Mouse (Mus musculus) limb, embryonic 15.5 days (tissue): Measurements from ENCODE around the gene Rhoc. TPM values are rescaled to one million over a fixed set of nuclear protein-coding genes. Genes with fewer than 3 reads are reported as not detected.
A peak's percentile ranks its signal among the peaks of the same experiment; 100 is the strongest.

Experiments
- ATAC-seq: fragments of 200-750 bp; cut with Nextera tagmentation; 2 replicates; pipeline ENCODE4 v1.8.0; 2017; ENCODE audit warnings: low read depth, moderate TSS enrichment; ENCODE audit not compliant: insufficient number of reproducible peaks, low FRiP score, low TSS enrichment
- H3K27ac ChIP-seq: fragments of 300-500 bp; sonication (generic); 2 replicates; pipeline ENCODE4 v1.5.1; 2015; ENCODE audit warnings: moderate library complexity, mild to moderate bottlenecking, inconsistent platforms
- H3K27me3 ChIP-seq: fragments of 300-500 bp; sonication (generic); 2 replicates; pipeline ENCODE4 v1.6.1; 2015; ENCODE audit warnings: inconsistent platforms
- H3K36me3 ChIP-seq: fragments of 300-500 bp; sonication (generic); 2 replicates; pipeline ENCODE4 v1.6.1; 2015; ENCODE audit warnings: inconsistent platforms
- H3K4me1 ChIP-seq: fragments of 300-500 bp; sonication (generic); 2 replicates; pipeline ENCODE4 v1.6.1; 2015; ENCODE audit warnings: inconsistent platforms
- H3K4me2 ChIP-seq: fragments of 300-500 bp; sonication (generic); 2 replicates; pipeline ENCODE4 v1.6.1; 2015; ENCODE audit warnings: mild to moderate bottlenecking, inconsistent platforms
- H3K4me3 ChIP-seq: fragments of 300-500 bp; sonication (generic); 2 replicates; pipeline ENCODE4 v1.5.1; 2015; ENCODE audit warnings: mild to moderate bottlenecking, inconsistent platforms
- H3K9ac ChIP-seq: fragments of 300-500 bp; sonication (generic); 2 replicates; pipeline ENCODE4 v1.6.1; 2015; ENCODE audit warnings: inconsistent platforms
- H3K9me3 ChIP-seq: fragments of 300-500 bp; sonication (generic); 2 replicates; pipeline ENCODE4 v1.6.1; 2016; ENCODE audit warnings: inconsistent platforms
- WGBS: fragments of 180-500 bp; shearing (Covaris S2); methylation state at CpG from one replicate; pipeline ENCODE4 v1.1.7; 2015; 5-methylcytosine and 5-hydroxymethylcytosine counted together
- polyA plus RNA-seq: library from polyadenylated mRNA; unstranded; fragments of >200 nt; fragmentation: Nextera tagmentation; extraction: Ambion mirVana; gene quantifications from 2 replicates; pipeline ENCODE4 v1.2.1, GENCODE M21; 2015

The Rhoc gene
- polyA plus RNA-seq, 1 experiment from 2014 or later: 193 TPM

DNA sequence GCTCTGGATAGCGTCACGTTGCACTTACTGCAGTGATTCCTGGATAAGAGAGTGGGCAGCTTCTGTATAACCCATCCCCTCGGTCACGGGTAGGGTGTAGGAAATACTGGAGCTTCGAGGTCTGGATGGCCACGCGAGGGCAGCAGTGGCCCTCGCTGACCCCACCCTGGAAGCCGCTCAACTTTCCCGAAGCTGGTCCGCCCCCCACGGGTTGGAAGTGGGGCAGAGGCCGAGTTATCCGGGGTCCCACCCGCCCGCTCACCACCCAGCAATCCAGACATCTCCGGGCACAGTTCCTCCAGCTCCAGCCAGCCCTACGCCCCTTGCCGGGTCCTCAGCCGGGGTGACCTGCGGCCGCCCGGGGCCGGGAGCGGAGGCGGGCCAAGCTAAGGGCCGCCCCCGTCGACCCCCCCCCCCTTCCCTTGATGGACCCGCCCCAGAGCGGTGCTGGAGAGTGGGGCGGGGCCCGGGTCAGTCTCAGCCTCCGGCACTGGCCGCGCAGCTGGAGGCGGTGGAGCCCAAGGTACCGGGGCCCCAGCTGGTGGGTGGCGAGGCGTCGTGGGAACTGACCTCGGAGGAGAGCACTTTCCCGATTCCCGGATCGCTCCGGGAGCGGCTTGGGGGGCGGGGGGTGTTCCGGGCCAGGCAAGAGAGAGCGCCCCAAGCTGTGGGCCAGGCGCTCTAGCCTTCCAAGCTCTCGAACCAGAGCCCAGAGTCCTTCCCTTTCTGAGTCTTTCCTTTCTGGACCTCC lies 561 bp downstream of the Rhoc start:
- ATAC-seq: peak; percentile 88
- peak overlapping the region; percentile 72 for H3K4me2 ChIP-seq
- WGBS: under 1% methylated on average over 48 of the region's 52 CpGs

DNA sequence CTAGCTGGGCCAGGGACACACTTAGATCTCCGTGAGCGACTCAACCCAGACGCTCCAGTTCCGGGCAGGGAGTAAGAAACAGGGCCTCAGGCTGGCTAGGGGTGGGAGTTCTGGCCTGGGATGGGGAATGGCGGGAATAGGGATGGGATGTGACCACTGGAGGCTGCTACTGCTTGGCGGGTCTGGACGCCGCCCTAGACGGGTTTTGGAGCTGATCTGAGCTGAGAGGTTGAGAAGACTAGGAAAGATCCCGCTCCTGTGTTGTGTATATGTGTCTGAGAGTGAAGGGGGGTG lies 1.1 kb downstream of the Rhoc start:
- Histone ChIP-seq H3K4me2 (peak overlapping the region; percentile 72), H3K36me3 (peaks cover 12% of the 10 kb centered on the region), H3K9ac (peak overlapping the region; percentile 64), H3K4me1 (peaks cover 50% of the 10 kb centered on the region), H3K4me3 (peak overlapping the region; percentile 75), H3K27me3 (peaks cover 8% of the 10 kb centered on the region), H3K9me3 (no peaks in the 10 kb centered on the region), H3K27ac (peak overlapping the region; percentile 89)
- ATAC-seq: 0 out of 2 replicates have a peak, but pooled peaks have one; percentile 1
- WGBS: 1% methylated on average over 10 of the region's 10 CpGs

More for the DNA sequence above, 561 bp downstream of the Rhoc start:
- Histone ChIP-seq H3K4me3 (peak overlapping the region; percentile 75), H3K9ac (peak overlapping the region; percentile 64), H3K4me1 (peaks cover 45% of the 10 kb centered on the region), H3K27ac (peak overlapping the region; percentile 89), H3K36me3 (peaks cover 12% of the 10 kb centered on the region), H3K9me3 (no peaks in the 10 kb centered on the region), H3K27me3 (peaks cover 13% of the 10 kb centered on the region)

DNA sequence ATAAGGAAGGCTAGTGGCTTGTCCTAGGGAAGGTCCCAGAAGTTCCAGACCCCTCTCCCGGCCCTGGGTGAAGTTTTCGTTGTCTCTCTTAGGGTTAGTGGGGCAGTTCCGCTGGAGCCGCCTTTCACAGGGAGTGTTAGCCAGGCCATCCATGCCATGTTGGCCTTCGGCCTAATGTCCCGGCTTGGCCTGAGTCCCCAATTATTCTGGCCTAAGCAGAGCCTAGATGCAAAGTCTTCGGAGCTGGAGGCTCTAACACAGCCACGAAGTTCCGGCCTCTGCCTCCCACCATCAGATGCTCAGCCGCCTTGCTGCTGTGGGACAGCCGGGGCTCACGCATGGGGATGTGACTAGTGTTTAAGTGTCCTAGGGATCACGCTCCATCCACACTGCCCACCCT lies 1.6 kb downstream of the Rhoc start:
- peak overlapping the region; percentile 89 for H3K27ac ChIP-seq
- H3K36me3 ChIP-seq: peaks cover 12% of the 10 kb centered on the region
- H3K9ac ChIP-seq: peak overlapping the region; percentile 64
- H3K9me3 ChIP-seq: no peaks in the 10 kb centered on the region
- peak overlapping the region; percentile 72 for H3K4me2 ChIP-seq
- 20% methylated on average over 13 of the region's 13 CpGs for WGBS
- H3K4me1 ChIP-seq: peaks cover 56% of the 10 kb centered on the region
- H3K4me3 ChIP-seq: peak overlapping the region; percentile 75
- peaks cover 6% of the 10 kb centered on the region for H3K27me3 ChIP-seq
- no peak for ATAC-seq

DNA sequence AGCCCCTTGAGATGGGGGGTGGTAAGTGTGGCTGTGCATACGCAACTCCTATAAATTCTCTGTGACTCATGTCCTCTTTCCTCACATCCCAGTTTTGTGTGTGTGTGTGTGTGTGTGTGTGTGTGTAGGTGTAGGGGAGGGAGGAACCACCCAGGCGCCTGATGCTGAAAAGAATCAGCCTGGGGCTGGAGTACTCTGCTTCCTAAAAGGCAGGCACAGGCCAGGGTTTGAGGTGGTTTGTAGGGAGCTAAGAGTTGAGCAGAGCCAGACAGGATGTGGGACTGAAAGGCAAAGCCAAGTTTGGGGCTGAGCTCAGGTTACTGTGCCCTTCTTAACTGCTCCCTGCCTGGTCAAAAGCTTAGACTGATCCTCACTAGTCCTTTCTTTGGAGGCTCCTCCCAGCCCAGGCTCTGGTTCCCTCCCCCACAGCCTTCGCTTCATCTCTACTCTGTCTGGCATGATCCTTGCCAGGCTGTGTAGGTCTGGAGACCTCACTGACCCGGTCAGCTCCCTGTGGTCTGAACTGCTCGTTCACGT lies 2.3 kb downstream of the Rhoc start:
- ATAC-seq: peak; percentile 36
- WGBS: 5% methylated on average over 6 of the region's 6 CpGs
- H3K4me3 ChIP-seq: peak overlapping the region; percentile 75
- peak overlapping the region; percentile 64 for H3K9ac ChIP-seq
- no peaks in the 10 kb centered on the region for H3K9me3 ChIP-seq
- H3K4me1 ChIP-seq: peaks cover 62% of the 10 kb centered on the region
- H3K36me3 ChIP-seq: peaks cover 16% of the 10 kb centered on the region
- peak overlapping the region; percentile 89 for H3K27ac ChIP-seq
- peak overlapping the region; percentile 72 for H3K4me2 ChIP-seq
- H3K27me3 ChIP-seq: peaks cover 3% of the 10 kb centered on the region

DNA sequence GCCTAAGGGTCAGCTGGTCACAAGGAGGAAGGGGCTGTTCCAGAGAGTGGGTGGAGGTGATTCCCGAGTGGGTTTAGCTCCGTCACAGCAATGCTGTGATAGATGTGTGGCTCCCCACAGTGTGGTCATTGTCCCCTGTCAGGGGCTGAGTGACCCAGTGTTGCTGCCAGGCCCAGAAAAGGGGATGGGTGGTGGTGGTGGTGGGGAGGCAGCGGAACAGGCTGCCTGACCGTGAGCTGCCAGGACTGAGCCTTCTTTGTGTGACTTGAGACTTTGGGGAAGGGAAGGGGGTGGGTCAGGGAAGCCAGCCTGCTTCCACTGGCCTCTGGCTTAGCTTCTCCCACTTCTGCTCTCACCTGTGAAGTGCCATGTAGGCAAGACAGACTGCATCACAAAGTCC lies 2.8 kb downstream of the Rhoc start:
- no peak for ATAC-seq
- no peaks in the 10 kb centered on the region for H3K27me3 ChIP-seq
- WGBS: 24% methylated on average over 4 of the region's 4 CpGs
- H3K4me3 ChIP-seq: peak overlapping the region; percentile 75
- H3K4me2 ChIP-seq: peak overlapping the region; percentile 72
- H3K9ac ChIP-seq: 0 out of 2 replicates have a peak overlapping the region, but pooled peaks have one; percentile 35
- peaks cover 22% of the 10 kb centered on the region for H3K36me3 ChIP-seq
- H3K4me1 ChIP-seq: peaks cover 68% of the 10 kb centered on the region
- H3K27ac ChIP-seq: peak overlapping the region; percentile 89
- H3K9me3 ChIP-seq: no peaks in the 10 kb centered on the region

DNA sequence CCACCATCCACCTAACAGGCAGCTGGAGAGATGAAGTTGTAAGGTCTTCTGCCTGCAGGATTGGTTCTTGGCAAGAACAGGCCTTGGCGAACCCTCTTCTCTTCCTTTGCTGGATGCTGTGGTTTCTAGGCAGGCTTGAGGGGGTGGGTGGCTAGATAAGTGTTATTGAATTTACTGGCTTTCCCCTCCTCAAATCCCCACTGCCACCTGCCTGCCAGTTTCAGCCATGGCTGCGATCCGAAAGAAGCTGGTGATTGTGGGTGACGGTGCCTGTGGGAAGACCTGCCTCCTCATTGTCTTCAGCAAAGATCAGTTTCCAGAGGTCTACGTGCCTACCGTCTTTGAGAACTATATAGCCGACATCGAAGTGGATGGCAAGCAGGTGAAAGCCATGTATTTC lies 3.5 kb downstream of the Rhoc start:
- WGBS: 79% methylated on average over 8 of the region's 8 CpGs
- Histone ChIP-seq H3K9me3 (no peaks in the 10 kb centered on the region), H3K4me2 (peak overlapping the region; percentile 72), H3K4me3 (peak overlapping the region; percentile 75; the same call in 1 of the 2 replicates), H3K36me3 (peaks cover 28% of the 10 kb centered on the region), H3K27ac (peak overlapping the region; percentile 89), H3K4me1 (peaks cover 70% of the 10 kb centered on the region), H3K9ac (no peak overlapping the region), H3K27me3 (no peaks in the 10 kb centered on the region)
- no peak for ATAC-seq

DNA sequence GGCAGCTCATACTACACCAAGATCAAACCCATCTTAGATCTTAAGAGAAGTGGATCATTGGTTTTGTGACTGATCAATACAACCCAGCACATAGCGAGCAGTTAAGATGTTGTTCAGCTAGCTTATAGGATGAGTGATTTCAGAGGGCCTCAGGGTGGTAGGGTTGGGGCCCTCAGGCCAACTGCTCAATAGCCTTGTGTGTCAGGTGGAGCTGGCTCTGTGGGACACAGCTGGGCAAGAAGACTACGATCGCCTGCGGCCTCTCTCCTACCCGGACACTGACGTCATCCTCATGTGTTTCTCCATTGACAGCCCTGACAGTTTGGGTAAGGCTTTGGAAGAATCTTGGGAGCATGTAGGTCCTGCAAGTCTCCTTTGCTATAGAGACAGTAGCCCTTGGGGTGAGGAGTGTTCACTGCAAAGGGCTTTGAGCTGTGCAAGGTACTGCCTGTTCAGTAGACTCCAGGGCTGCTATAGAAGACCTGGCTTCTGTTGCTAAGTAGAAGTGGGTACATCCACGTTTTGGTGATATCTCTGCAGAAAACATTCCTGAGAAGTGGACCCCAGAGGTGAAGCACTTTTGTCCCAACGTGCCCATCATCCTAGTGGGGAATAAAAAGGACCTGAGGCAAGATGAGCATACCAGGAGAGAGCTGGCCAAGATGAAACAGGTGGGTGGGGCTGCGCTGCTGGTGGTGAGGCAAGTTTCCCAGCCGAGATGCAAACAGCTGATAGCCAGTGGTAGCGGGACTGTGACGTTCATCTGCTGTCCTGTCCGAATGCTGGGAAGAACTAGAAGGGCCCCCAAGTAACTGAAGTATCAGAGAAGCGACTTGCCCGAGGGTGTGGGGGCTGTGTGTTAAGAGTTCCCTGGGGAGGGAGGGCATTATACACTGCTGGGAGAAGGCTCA lies 4.4 kb downstream of the Rhoc start:
- Histone ChIP-seq H3K4me1 (peaks cover 70% of the 10 kb centered on the region), H3K9ac (no peak overlapping the region), H3K4me2 (peak overlapping the region; percentile 6; the same call in 1 of the 2 replicates), H3K4me3 (no peak overlapping the region), H3K36me3 (peaks cover 38% of the 10 kb centered on the region), H3K27ac (0 out of 2 replicates have a peak overlapping the region, but pooled peaks have one; percentile 89), H3K9me3 (no peaks in the 10 kb centered on the region), H3K27me3 (no peaks in the 10 kb centered on the region)
- ATAC-seq: no peak
- WGBS: 61% methylated on average over 15 of the region's 15 CpGs

DNA sequence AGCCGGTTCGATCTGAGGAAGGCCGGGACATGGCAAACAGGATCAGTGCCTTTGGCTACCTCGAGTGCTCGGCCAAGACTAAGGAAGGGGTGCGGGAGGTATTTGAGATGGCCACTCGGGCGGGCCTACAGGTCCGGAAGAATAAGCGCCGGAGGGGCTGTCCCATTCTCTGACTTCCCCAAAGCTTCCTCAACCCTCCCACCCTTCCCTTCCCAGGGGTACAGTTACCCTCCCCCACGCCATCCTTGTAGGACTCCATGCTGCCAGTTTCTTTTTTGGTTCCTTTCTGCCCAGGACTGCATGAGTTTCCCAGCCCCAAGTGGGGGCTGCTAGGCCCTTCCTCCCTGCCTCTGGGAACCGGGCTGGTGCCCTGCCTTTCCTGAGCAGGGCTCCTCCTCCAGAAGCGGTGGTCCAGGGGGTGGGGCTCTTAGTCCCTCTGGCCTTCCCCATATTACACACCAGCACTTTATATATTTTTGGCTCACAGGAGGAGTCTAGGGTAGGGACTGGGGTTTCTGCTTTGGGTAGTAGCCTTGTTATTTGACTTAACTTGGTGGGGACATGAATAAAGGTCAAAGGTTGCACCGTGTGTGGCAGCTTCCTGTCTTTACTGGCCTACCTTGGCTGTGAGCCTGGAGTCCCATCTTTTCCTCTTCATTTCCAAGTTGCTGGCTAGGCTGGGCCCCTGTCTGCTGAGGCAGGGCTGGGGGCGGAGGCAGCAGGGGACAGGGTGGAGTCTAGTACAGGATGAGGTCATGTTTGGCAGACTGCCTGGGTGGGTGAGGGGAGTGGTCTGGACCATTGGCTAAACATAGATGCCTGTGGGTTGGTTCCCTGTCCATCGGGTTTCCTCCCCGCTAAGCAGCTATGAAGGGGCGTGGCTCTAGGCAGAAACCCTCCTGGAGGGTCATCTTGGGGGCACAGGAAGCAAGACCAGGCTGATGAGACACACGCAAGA lies 6.0 kb downstream of the Rhoc start:
- peak overlapping the region; percentile 83 for H3K27ac ChIP-seq
- 50% methylated on average over 20 of the region's 20 CpGs for WGBS
- peak overlapping the region; percentile 17; the same call in 1 of the 2 replicates for H3K4me2 ChIP-seq
- H3K36me3 ChIP-seq: peaks cover 46% of the 10 kb centered on the region
- no peak overlapping the region for H3K9ac ChIP-seq
- peaks cover 67% of the 10 kb centered on the region for H3K4me1 ChIP-seq
- no peaks in the 10 kb centered on the region for H3K27me3 ChIP-seq
- no peaks in the 10 kb centered on the region for H3K9me3 ChIP-seq
- H3K4me3 ChIP-seq: peak overlapping the region; percentile 8; the same call in 1 of the 2 replicates
- ATAC-seq: peak; percentile 80

DNA sequence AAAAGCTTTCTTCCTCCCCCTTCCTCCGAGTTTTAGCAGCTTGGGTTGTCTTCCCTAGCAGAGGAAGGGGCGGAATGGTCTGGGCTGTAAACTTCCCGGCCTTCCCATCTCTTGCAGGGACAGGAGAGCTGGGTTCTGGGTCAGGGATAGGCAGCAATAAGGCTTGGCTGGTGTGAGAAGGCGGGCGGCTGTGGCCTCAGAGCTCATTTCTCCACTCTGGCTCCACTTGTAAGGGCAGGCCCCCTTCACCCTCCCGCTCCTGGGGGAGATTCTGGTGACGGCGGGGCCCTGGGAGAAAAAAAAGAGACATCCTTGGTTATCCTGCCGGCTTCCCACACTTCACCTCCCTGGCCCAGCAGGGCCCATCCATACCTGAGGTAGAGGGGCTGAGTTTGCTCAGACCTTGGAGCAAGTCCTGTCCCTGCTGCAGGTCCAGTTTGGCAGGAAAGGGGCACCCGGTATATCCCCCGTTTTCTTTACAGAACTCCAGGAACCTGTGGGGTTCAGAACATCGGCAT lies 6.8 kb downstream of the Rhoc start:
- Histone ChIP-seq H3K4me1 (peaks cover 63% of the 10 kb centered on the region), H3K36me3 (peaks cover 54% of the 10 kb centered on the region), H3K4me3 (no peak overlapping the region), H3K9ac (no peak overlapping the region), H3K9me3 (no peaks in the 10 kb centered on the region), H3K27ac (peak overlapping the region; percentile 83), H3K4me2 (no peak overlapping the region), H3K27me3 (no peaks in the 10 kb centered on the region)
- no peak for ATAC-seq
- WGBS: 45% methylated on average over 12 of the region's 12 CpGs

DNA sequence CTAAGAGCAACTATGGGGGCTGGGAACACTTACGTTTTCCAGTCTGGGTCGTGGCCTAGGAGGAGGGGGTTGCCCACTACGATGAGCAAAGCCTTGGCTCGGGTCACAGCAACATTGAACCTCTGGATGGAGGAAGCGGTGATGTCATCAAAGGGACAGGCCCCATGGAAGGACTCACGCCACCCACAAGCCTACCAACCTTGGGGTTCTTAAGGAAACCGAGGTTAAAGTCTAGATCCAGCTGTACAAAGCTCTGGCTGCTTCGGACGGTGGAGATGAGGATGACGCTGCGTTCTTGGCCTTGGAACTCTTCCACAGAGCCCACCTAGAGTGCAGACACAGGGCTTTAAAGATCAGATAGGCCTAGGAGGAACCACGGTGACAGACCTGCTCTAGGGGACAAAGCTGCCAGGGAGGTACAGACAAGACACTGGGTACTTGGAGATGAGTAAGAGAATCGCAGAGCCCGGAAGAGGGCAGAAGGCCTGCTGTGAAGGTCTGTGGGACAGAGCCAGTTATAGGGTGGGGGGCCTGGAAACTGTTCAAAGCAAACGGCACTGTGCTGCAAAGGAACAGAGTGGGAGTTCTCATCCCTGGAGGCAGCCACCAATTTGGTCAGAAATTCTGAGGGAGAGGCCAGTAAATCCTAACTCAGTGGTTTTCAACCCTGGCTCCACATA lies 7.6 kb downstream of the Rhoc start:
- peaks cover 62% of the 10 kb centered on the region for H3K36me3 ChIP-seq
- H3K4me2 ChIP-seq: no peak overlapping the region
- no peak overlapping the region for H3K9ac ChIP-seq
- H3K9me3 ChIP-seq: no peaks in the 10 kb centered on the region
- H3K27me3 ChIP-seq: no peaks in the 10 kb centered on the region
- no peak overlapping the region for H3K4me3 ChIP-seq
- 58% methylated on average over 15 of the region's 15 CpGs for WGBS
- peak overlapping the region; percentile 83 for H3K27ac ChIP-seq
- no peak for ATAC-seq
- H3K4me1 ChIP-seq: peaks cover 55% of the 10 kb centered on the region
